ENCODE assay signal across 18 mouse cellular contexts in genomic region chr11:54305331-54305730, GRCm38 (mm10). TPM values are rescaled to one million over a fixed set of nuclear protein-coding genes. Genes with fewer than 3 reads are reported as not detected.
A peak's percentile ranks its signal among the peaks of the same experiment; 100 is the strongest.
DNase-seq lines count a peak whose midpoint lies in the region; ATAC-seq and TF ChIP-seq lines count a peak whose summit lies in the region.
"Had no signal": no experiment of that assay in that cellular context is flagged by ENCODE, and none has a peak within 500 bp of the region (broad histone marks: within the 10 kb centered on the region; RNA-seq: fewer than 3 reads in every experiment).

No protein-coding gene starts in this region.

- WGBS in forebrain, embryonic 15.5 days: 64% methylated on average over 3 of the region's 3 CpGs
- WGBS in midbrain, embryonic 10.5 days: 55% methylated on average over 3 of the region's 3 CpGs
- WGBS in neural tube, embryonic 15.5 days: 82% methylated on average over 3 of the region's 3 CpGs

- peak overlapping the region; percentile 77 for H3K9ac ChIP-seq in forebrain, embryonic 15.5 days (replicated peaks)
- peak overlapping the region; percentile 77 for H3K9ac ChIP-seq in neural tube, embryonic 15.5 days (replicated peaks)
- H3K9ac ChIP-seq: embryonic facial prominence, embryonic 12.5 days; lung, embryonic 15.5 days had no signal

- no peak for TF ChIP-seq CTCF in layer of hippocampus, adult 2 months (conservative IDR thresholded peaks at IDR 0.05)

- H3K36me3 ChIP-seq in forebrain, embryonic 15.5 days: no peaks in the 10 kb centered on the region
- no peaks in the 10 kb centered on the region for H3K36me3 ChIP-seq in midbrain, embryonic 10.5 days
- H3K36me3 ChIP-seq in neural tube, embryonic 15.5 days: no peaks in the 10 kb centered on the region
- H3K36me3 ChIP-seq: embryonic facial prominence, embryonic 12.5 days; lung, embryonic 15.5 days had no signal

- H3K4me3 ChIP-seq in layer of hippocampus, adult 2 months: peak overlapping the region; percentile 65
- H3K4me3 ChIP-seq in forebrain, embryonic 15.5 days: peak overlapping the region; percentile 91
- peak overlapping the region; percentile 90 for H3K4me3 ChIP-seq in midbrain, embryonic 10.5 days
- H3K4me3 ChIP-seq in neural tube, embryonic 15.5 days (replicated peaks): peak overlapping the region; percentile 71
- H3K4me3 ChIP-seq: lung, embryonic 15.5 days; megakaryocyte, embryonic 14.5 days had no signal

- peaks cover 41% of the 10 kb centered on the region for H3K4me1 ChIP-seq in forebrain, embryonic 15.5 days
- peaks cover 49% of the 10 kb centered on the region for H3K4me1 ChIP-seq in midbrain, embryonic 10.5 days
- peaks cover 51% of the 10 kb centered on the region for H3K4me1 ChIP-seq in neural tube, embryonic 15.5 days
- H3K4me1 ChIP-seq: embryonic facial prominence, embryonic 12.5 days had no signal

- H3K27me3 ChIP-seq in forebrain, embryonic 15.5 days: no peaks in the 10 kb centered on the region
- H3K27me3 ChIP-seq in midbrain, embryonic 10.5 days (ENCODE audit: low read depth, poor library complexity, severe bottlenecking): peaks cover 12% of the 10 kb centered on the region
- H3K27me3 ChIP-seq in neural tube, embryonic 15.5 days (replicated peaks): no peaks in the 10 kb centered on the region

- H3K4me2 ChIP-seq in forebrain, embryonic 15.5 days (replicated peaks): peak overlapping the region; percentile 69
- H3K4me2 ChIP-seq in neural tube, embryonic 15.5 days: peak overlapping the region; percentile 59
- H3K4me2 ChIP-seq: lung, embryonic 15.5 days had no signal

- DNase-seq in layer of hippocampus, adult 2 months (ENCODE audit: low spot score in 2 of 2): no peak
- no peak for DNase-seq in layer of hippocampus, adult 18-20 months (ENCODE audit: low spot score in 2 of 2)
- DNase-seq in midbrain, embryonic 10.5 days (ENCODE audit: low spot score): no peak
- DNase-seq in spleen, postnatal 10 days (ENCODE audit: low spot score in 2 of 2): no peak
- no peak for DNase-seq in embryo, embryonic 10.5 days (ENCODE audit: low spot score)
- DNase-seq: kidney, postnatal 25 days; liver had no signal

- H3K9me3 ChIP-seq in forebrain, embryonic 15.5 days: no peaks in the 10 kb centered on the region
- H3K9me3 ChIP-seq in midbrain, embryonic 10.5 days (replicated peaks): no peaks in the 10 kb centered on the region
- no peaks in the 10 kb centered on the region for H3K9me3 ChIP-seq in neural tube, embryonic 15.5 days (replicated peaks)
- H3K9me3 ChIP-seq: embryonic facial prominence, embryonic 12.5 days; lung, embryonic 15.5 days had no signal

- peak overlapping the region; percentile 93; the same call in 1 of the 2 replicates for H3K27ac ChIP-seq in layer of hippocampus, adult 2 months
- H3K27ac ChIP-seq in forebrain, embryonic 15.5 days (replicated peaks): no peak overlapping the region
- peak overlapping the region; percentile 95 for H3K27ac ChIP-seq in midbrain, embryonic 10.5 days (replicated peaks)
- H3K27ac ChIP-seq in neural tube, embryonic 15.5 days (replicated peaks): no peak overlapping the region
- H3K27ac ChIP-seq: embryonic facial prominence, embryonic 12.5 days; lung, embryonic 15.5 days had no signal

- ATAC-seq in forebrain, embryonic 15.5 days (replicated peaks): no peak
- ATAC-seq in neural tube, embryonic 15.5 days (ENCODE audit: low FRiP score): no peak
- no peak for ATAC-seq in megakaryocyte-erythroid progenitor cell, adult 5-6 weeks (replicated peaks; ENCODE audit: low FRiP score, low TSS enrichment, poor library complexity, severe bottlenecking)
- ATAC-seq: activated CD4-positive, CD25-positive, alpha-beta regulatory T cell, adult 4 months; intestine, embryonic 16.5 days had no signal

RNA-seq across cellular contexts. Expression of gene Acsl6, which starts 1.7 kb away (rescaled TPM):
- 100 to 1,000 TPM; 188 to 202 TPM for total RNA-seq in layer of hippocampus, adult 2 months (2021)
- total RNA-seq in layer of hippocampus, adult 18-20 months (2021): 100 to 1,000 TPM; 171 to 189 TPM
- polyA plus RNA-seq in forebrain, embryonic 15.5 days (2015; fragmentation: Nextera tagmentation; extraction: Ambion mirVana): 37.2 and 37.5 TPM in 2 replicates
- polyA plus RNA-seq in midbrain, embryonic 10.5 days (2016; fragmentation: Nextera tagmentation; extraction: Ambion mirVana): 14.4 and 20.4 TPM in 2 replicates
- polyA plus RNA-seq in neural tube, embryonic 15.5 days (2015; fragmentation: Nextera tagmentation; extraction: Ambion mirVana): 40.1 and 47.3 TPM in 2 replicates
- 11.9 and 22.5 TPM in 2 replicates for total RNA-seq in megakaryocyte-erythroid progenitor cell, adult 5-6 weeks (2014; fragmentation: Nextera tagmentation)
- 20.0 and 23.1 TPM in 2 replicates for total RNA-seq in megakaryocyte-erythroid progenitor cell, adult 5-6 weeks (2017)
- total RNA-seq: granulocyte monocyte progenitor cell, adult 5-6 weeks had no signal
- polyA plus RNA-seq: activated CD4-positive, CD25-positive, alpha-beta regulatory T cell, adult 4 months had no signal

RNA-seq across cellular contexts. Expression of gene Il3, which starts 38.3 kb away (rescaled TPM):
- total RNA-seq in layer of hippocampus, adult 2 months (2021): not detected
- total RNA-seq in layer of hippocampus, adult 18-20 months (2021): not detected
- not detected in 2 replicates for polyA plus RNA-seq in forebrain, embryonic 15.5 days (2015; fragmentation: Nextera tagmentation; extraction: Ambion mirVana)
- not detected in 2 replicates for polyA plus RNA-seq in midbrain, embryonic 10.5 days (2016; fragmentation: Nextera tagmentation; extraction: Ambion mirVana)
- not detected in 2 replicates for polyA plus RNA-seq in neural tube, embryonic 15.5 days (2015; fragmentation: Nextera tagmentation; extraction: Ambion mirVana)
- not detected in 2 replicates for total RNA-seq in megakaryocyte-erythroid progenitor cell, adult 5-6 weeks (2014; fragmentation: Nextera tagmentation)
- not detected in 2 replicates for total RNA-seq in megakaryocyte-erythroid progenitor cell, adult 5-6 weeks (2017)
- total RNA-seq: granulocyte monocyte progenitor cell, adult 5-6 weeks had no signal
- polyA plus RNA-seq: activated CD4-positive, CD25-positive, alpha-beta regulatory T cell, adult 4 months; C2C12; embryonic facial prominence, embryonic 12.5 days; heart, postnatal 0 days; intestine, embryonic 16.5 days; lung, embryonic 15.5 days had no signal

RNA-seq across cellular contexts. Expression of gene Csf2, which starts 55.9 kb away (rescaled TPM):
- total RNA-seq in layer of hippocampus, adult 2 months (2021): not detected
- total RNA-seq in layer of hippocampus, adult 18-20 months (2021): not detected
- not detected in 2 replicates for polyA plus RNA-seq in forebrain, embryonic 15.5 days (2015; fragmentation: Nextera tagmentation; extraction: Ambion mirVana)
- polyA plus RNA-seq in midbrain, embryonic 10.5 days (2016; fragmentation: Nextera tagmentation; extraction: Ambion mirVana): not detected in 2 replicates
- polyA plus RNA-seq in neural tube, embryonic 15.5 days (2015; fragmentation: Nextera tagmentation; extraction: Ambion mirVana): not detected in 2 replicates
- total RNA-seq in megakaryocyte-erythroid progenitor cell, adult 5-6 weeks (2014; fragmentation: Nextera tagmentation): not detected in 2 replicates
- not detected in 2 replicates for total RNA-seq in megakaryocyte-erythroid progenitor cell, adult 5-6 weeks (2017)
- total RNA-seq: granulocyte monocyte progenitor cell, adult 5-6 weeks had no signal
- polyA plus RNA-seq: C2C12; embryonic facial prominence, embryonic 12.5 days; heart, postnatal 0 days had no signal

Comparison
In these comparisons a context has a peak if more than half of its experiments do, and no peak if none do; other contexts are left out.
1. H3K27ac ChIP-seq: peak in layer of hippocampus, adult 2 months (single experiment) and midbrain, embryonic 10.5 days (single experiment); none in forebrain, embryonic 15.5 days (single experiment) and neural tube, embryonic 15.5 days (single experiment).
2. RNA of gene Acsl6, which starts 1.7 kb away (total RNA-seq): 188 to 202 TPM in layer of hippocampus, adult 2 months and 171 to 189 TPM in layer of hippocampus, adult 18-20 months; 11.9 to 23.1 TPM in megakaryocyte-erythroid progenitor cell, adult 5-6 weeks; every median in the first group is over 4 times any median in the second.
3. Peak in every context shown above with its lines, with median percentiles within 50 percentile points of each other: H3K4me3 ChIP-seq.